In genomic region chr16:18878091-18878720, GRCm38 (mm10) we compare ENCODE assay signal across 8 mouse cellular contexts. TPM values are rescaled to one million over a fixed set of nuclear protein-coding genes. Genes with fewer than 3 reads are reported as not detected.
DNase-seq lines count a peak whose midpoint lies in the region; ATAC-seq and TF ChIP-seq lines count a peak whose summit lies in the region.

No protein-coding gene starts in this region.

- H3K4me2 ChIP-seq in embryonic facial prominence, embryonic 14.5 days (ENCODE audit: low read depth, low read length), result peak overlapping the region; percentile 84
- H3K4me2 ChIP-seq in limb, embryonic 11.5 days (ENCODE audit: low read depth, severe bottlenecking), result peak overlapping the region; percentile 81
- H3K4me2 ChIP-seq in neural tube, embryonic 15.5 days, result peak overlapping the region; percentile 80

- DNase-seq in heart, adult 2 months, result no peak
- no peak for DNase-seq in heart, adult 18-20 months
- peak; percentile 51 for DNase-seq in embryonic facial prominence, embryonic 14.5 days (ENCODE audit: low spot score)
- DNase-seq in limb, embryonic 11.5 days (ENCODE audit: low spot score), result no peak
- no peak for DNase-seq in cerebellum, postnatal 14 days

- peak overlapping the region; percentile 80 for H3ac ChIP-seq in C2C12 (ENCODE audit: control insufficient read depth, insufficient read length, low read depth)

- peak overlapping the region; percentile 96 for H3K4me3 ChIP-seq in heart, adult 2 months
- peak overlapping the region; percentile 82 for H3K4me3 ChIP-seq in C2C12 (ENCODE audit: insufficient read depth, poor library complexity, severe bottlenecking)
- H3K4me3 ChIP-seq in embryonic facial prominence, embryonic 14.5 days (ENCODE audit: low read depth, low read length), result peak overlapping the region; percentile 89
- H3K4me3 ChIP-seq in limb, embryonic 11.5 days (ENCODE audit: low read depth, low read length), result peak overlapping the region; percentile 91
- H3K4me3 ChIP-seq in neural tube, embryonic 15.5 days (replicated peaks), result peak overlapping the region; percentile 98

- TF ChIP-seq EP300 in heart, adult 2 months (IDR thresholded peaks at IDR 0.05; ENCODE audit: insufficient read depth, low read depth, low read length), result no peak

- H3K9me3 ChIP-seq in embryonic facial prominence, embryonic 14.5 days (ENCODE audit: control insufficient read depth, low read length), result no peaks in the 10 kb centered on the region
- no peaks in the 10 kb centered on the region for H3K9me3 ChIP-seq in limb, embryonic 11.5 days (ENCODE audit: control insufficient read depth, low read length)
- H3K9me3 ChIP-seq in neural tube, embryonic 15.5 days (replicated peaks), result no peaks in the 10 kb centered on the region

- WGBS in heart, adult 2 months, result 20% methylated on average over 20 of the region's 20 CpGs
- 27% methylated on average over 20 of the region's 20 CpGs for WGBS in embryonic facial prominence, embryonic 14.5 days
- 34% methylated on average over 20 of the region's 20 CpGs for WGBS in limb, embryonic 11.5 days
- WGBS in neural tube, embryonic 15.5 days, result 27% methylated on average over 20 of the region's 20 CpGs

- 0 out of 2 replicates have a peak, but pooled peaks cover 2% of the 10 kb centered on the region for H3K4me1 ChIP-seq in heart, adult 2 months (ENCODE audit: control insufficient read depth, insufficient read depth, low read length)
- 0 out of 2 replicates have a peak, but pooled peaks cover 4% of the 10 kb centered on the region for H3K4me1 ChIP-seq in embryonic facial prominence, embryonic 14.5 days (ENCODE audit: control insufficient read depth, insufficient read depth, low read length)
- H3K4me1 ChIP-seq in limb, embryonic 11.5 days (ENCODE audit: control insufficient read depth, insufficient read depth, low read length), result no peaks in the 10 kb centered on the region
- peaks cover 45% of the 10 kb centered on the region for H3K4me1 ChIP-seq in neural tube, embryonic 15.5 days

- no peak overlapping the region; the same call in none of the 2 replicates for H3K27ac ChIP-seq in heart, adult 2 months
- peak overlapping the region; percentile 94 for H3K27ac ChIP-seq in embryonic facial prominence, embryonic 14.5 days (replicated peaks; ENCODE audit: low read depth, low read length)
- H3K27ac ChIP-seq in limb, embryonic 11.5 days (replicated peaks; ENCODE audit: low read depth, low read length), result peak overlapping the region; percentile 85
- H3K27ac ChIP-seq in neural tube, embryonic 15.5 days (replicated peaks), result peak overlapping the region; percentile 98

- peak overlapping the region; percentile 88 for H3K9ac ChIP-seq in heart, adult 2 months (ENCODE audit: low read depth, low read length)
- peak overlapping the region; percentile 87 for H3K9ac ChIP-seq in embryonic facial prominence, embryonic 14.5 days (ENCODE audit: low read depth, low read length)
- peak overlapping the region; percentile 89 for H3K9ac ChIP-seq in limb, embryonic 11.5 days (ENCODE audit: low read length)
- H3K9ac ChIP-seq in neural tube, embryonic 15.5 days (replicated peaks), result peak overlapping the region; percentile 94

- TF ChIP-seq CTCF in heart, adult 2 months (IDR thresholded peaks at IDR 0.05), result no peak
- TF ChIP-seq CTCF in C2C12 (IDR thresholded peaks at IDR 0.05; ENCODE audit: control insufficient read depth, insufficient read depth, insufficient read length), result no peak

- H3K79me2 ChIP-seq in heart, adult 2 months (replicated peaks; ENCODE audit: control insufficient read depth, insufficient read depth, low read length), result peaks cover 2% of the 10 kb centered on the region
- H3K79me2 ChIP-seq in C2C12 (ENCODE audit: control insufficient read depth, insufficient read depth), result peaks cover 87% of the 10 kb centered on the region

- H3K79me3 ChIP-seq in C2C12 (ENCODE audit: low read depth), result peaks cover 63% of the 10 kb centered on the region

- H3K36me3 ChIP-seq in heart, adult 2 months (ENCODE audit: control insufficient read depth, insufficient read depth, low read length), result no peaks in the 10 kb centered on the region; the same call in 1 of the 2 replicates
- peaks cover 21% of the 10 kb centered on the region for H3K36me3 ChIP-seq in C2C12 (ENCODE audit: control insufficient read depth, insufficient read depth)
- H3K36me3 ChIP-seq in embryonic facial prominence, embryonic 14.5 days (ENCODE audit: control insufficient read depth, insufficient read depth, low read length), result peaks cover 22% of the 10 kb centered on the region
- H3K36me3 ChIP-seq in limb, embryonic 11.5 days (ENCODE audit: control insufficient read depth, insufficient read depth, low read length), result peaks cover 6% of the 10 kb centered on the region; the same call in 1 of the 2 replicates
- peaks cover 15% of the 10 kb centered on the region for H3K36me3 ChIP-seq in neural tube, embryonic 15.5 days

- no peak for TF ChIP-seq POLR2A in heart, adult 2 months (IDR thresholded peaks at IDR 0.05; ENCODE audit: insufficient read depth, low read depth, low read length)

- ATAC-seq in embryonic facial prominence, embryonic 14.5 days (ENCODE audit: low read depth), result no peak
- ATAC-seq in limb, embryonic 11.5 days (ENCODE audit: insufficient number of reproducible peaks, low FRiP score, low TSS enrichment, low read depth), result no peak
- no peak for ATAC-seq in neural tube, embryonic 15.5 days (ENCODE audit: low FRiP score)
- no peak for ATAC-seq in monocyte, adult 5-6 weeks (replicated peaks; ENCODE audit: insufficient number of reproducible peaks, low FRiP score, low TSS enrichment, poor library complexity, severe bottlenecking)

- no peaks in the 10 kb centered on the region for H3K27me3 ChIP-seq in heart, adult 2 months (ENCODE audit: control insufficient read depth, insufficient read depth, low read length)
- H3K27me3 ChIP-seq in C2C12 (ENCODE audit: control insufficient read depth, insufficient read depth, insufficient read length), result no peaks in the 10 kb centered on the region
- H3K27me3 ChIP-seq in embryonic facial prominence, embryonic 14.5 days (replicated peaks; ENCODE audit: control insufficient read depth, insufficient read depth, low read length), result no peaks in the 10 kb centered on the region
- no peaks in the 10 kb centered on the region for H3K27me3 ChIP-seq in limb, embryonic 11.5 days (ENCODE audit: control insufficient read depth, insufficient read depth, low read length)
- no peaks in the 10 kb centered on the region for H3K27me3 ChIP-seq in neural tube, embryonic 15.5 days (replicated peaks)

- intact Hi-C loops in heart, adult 2 months (cut with DNase I), result loop anchor here (5.0 kb wide), 1 partner anchor 191 kb away; no protein-coding TSS in a partner anchor

TF ChIP-seq in C2C12, 6 proteins besides CTCF, POLR2A, EP300 and RAD21:
- TF ChIP-seq MYOG (IDR thresholded peaks at IDR 0.05; ENCODE audit: control insufficient read depth, extremely low read depth, insufficient read length), result no peak
- no peak for TF ChIP-seq MYOD1 (IDR thresholded peaks at IDR 0.05; ENCODE audit: control insufficient read depth, insufficient read length, low read depth)
- no peak for TF ChIP-seq MAX (IDR thresholded peaks at IDR 0.05)
- no peak for TF ChIP-seq FOSL1 (IDR thresholded peaks at IDR 0.05; ENCODE audit: insufficient read depth, low read length, poor library complexity, severe bottlenecking)
- TF ChIP-seq USF1 (IDR thresholded peaks at IDR 0.05; ENCODE audit: low read depth), result no peak
- TF ChIP-seq CEBPB (IDR thresholded peaks at IDR 0.05; ENCODE audit: low read depth), result no peak

RNA-seq across cellular contexts. Expression of gene Hira, which starts 1.4 kb away (rescaled TPM):
- 10 to 100 TPM; 19.0 to 20.9 TPM for total RNA-seq in heart, adult 2 months (2021)
- 23.1 and 24.4 TPM in 2 replicates for polyA plus RNA-seq in heart, adult 2 months (2012; rRNA removed)
- total RNA-seq in heart, adult 18-20 months (2021), result 10 to 100 TPM; 19.2 to 21.6 TPM
- 43.8 TPM for polyA plus RNA-seq in C2C12 (2012; fragmentation: generic; extraction: Trizol)
- 10.8 and 14.7 TPM in 2 replicates for polyA plus RNA-seq in embryonic facial prominence, embryonic 14.5 days (2014; fragmentation: Nextera tagmentation; extraction: Ambion mirVana)
- 11.5 and 17.0 TPM in 2 replicates for polyA plus RNA-seq in limb, embryonic 11.5 days (2014; fragmentation: Nextera tagmentation; extraction: Ambion mirVana)
- polyA plus RNA-seq in neural tube, embryonic 15.5 days (2015; fragmentation: Nextera tagmentation; extraction: Ambion mirVana), result 17.5 and 18.7 TPM in 2 replicates
- 23.1 to 52.8 TPM (median 34.3 TPM) in 3 replicates for total RNA-seq in monocyte, adult 5-6 weeks (2017)

RNA-seq across cellular contexts. Expression of gene Mrpl40, which starts 1.5 kb away (rescaled TPM):
- 10 to 100 TPM; 48.3 to 57.2 TPM for total RNA-seq in heart, adult 2 months (2021)
- polyA plus RNA-seq in heart, adult 2 months (2012; rRNA removed), result 13.2 and 19.1 TPM in 2 replicates
- total RNA-seq in heart, adult 18-20 months (2021), result 10 to 100 TPM; 52.3 to 53.0 TPM
- 62.7 TPM for polyA plus RNA-seq in C2C12 (2012; fragmentation: generic; extraction: Trizol)
- polyA plus RNA-seq in embryonic facial prominence, embryonic 14.5 days (2014; fragmentation: Nextera tagmentation; extraction: Ambion mirVana), result 57.3 and 60.9 TPM in 2 replicates
- polyA plus RNA-seq in limb, embryonic 11.5 days (2014; fragmentation: Nextera tagmentation; extraction: Ambion mirVana), result 101 and 102 TPM in 2 replicates
- polyA plus RNA-seq in neural tube, embryonic 15.5 days (2015; fragmentation: Nextera tagmentation; extraction: Ambion mirVana), result 86.3 and 94.9 TPM in 2 replicates
- 46.0 to 91.3 TPM (median 63.6 TPM) in 3 replicates for total RNA-seq in monocyte, adult 5-6 weeks (2017)

RNA-seq across cellular contexts. Expression of gene Gm28539, which starts 41.8 kb away (rescaled TPM):
- 1 to 10 TPM in 1 of 2 experiments, not detected in 1; 1.3 TPM for total RNA-seq in heart, adult 2 months (2021)
- not detected in 2 replicates for polyA plus RNA-seq in heart, adult 2 months (2012; rRNA removed)
- 1 to 10 TPM in 1 of 2 experiments, not detected in 1; 1.9 TPM for total RNA-seq in heart, adult 18-20 months (2021)
- polyA plus RNA-seq in C2C12 (2012; fragmentation: generic; extraction: Trizol), result not detected
- polyA plus RNA-seq in embryonic facial prominence, embryonic 14.5 days (2014; fragmentation: Nextera tagmentation; extraction: Ambion mirVana), result not detected in 2 replicates
- polyA plus RNA-seq in limb, embryonic 11.5 days (2014; fragmentation: Nextera tagmentation; extraction: Ambion mirVana), result not detected in 2 replicates
- 0.17 TPM in 1 of 2 replicates, not detected in the other for polyA plus RNA-seq in neural tube, embryonic 15.5 days (2015; fragmentation: Nextera tagmentation; extraction: Ambion mirVana)
- total RNA-seq in monocyte, adult 5-6 weeks (2017), result 3.1 to 5.0 TPM in 2 of 3 replicates, not detected in the other

RNA-seq across cellular contexts. Expression of gene 2510002D24Rik, which starts 41.8 kb away (rescaled TPM):
- 10 to 100 TPM; 23.3 to 25.5 TPM for total RNA-seq in heart, adult 2 months (2021)
- polyA plus RNA-seq in heart, adult 2 months (2012; rRNA removed), result 46.9 and 68.1 TPM in 2 replicates
- total RNA-seq in heart, adult 18-20 months (2021), result 10 to 100 TPM; 26.0 to 30.1 TPM
- polyA plus RNA-seq in C2C12 (2012; fragmentation: generic; extraction: Trizol), result 1.5 TPM
- polyA plus RNA-seq in embryonic facial prominence, embryonic 14.5 days (2014; fragmentation: Nextera tagmentation; extraction: Ambion mirVana), result 20.1 and 22.2 TPM in 2 replicates
- polyA plus RNA-seq in limb, embryonic 11.5 days (2014; fragmentation: Nextera tagmentation; extraction: Ambion mirVana), result 28.4 and 31.4 TPM in 2 replicates
- 48.0 and 50.2 TPM in 2 replicates for polyA plus RNA-seq in neural tube, embryonic 15.5 days (2015; fragmentation: Nextera tagmentation; extraction: Ambion mirVana)
- 26.2 to 49.7 TPM (median 26.5 TPM) in 3 replicates for total RNA-seq in monocyte, adult 5-6 weeks (2017)
